Mouse (Mus musculus): ENCODE data around the gene Olfr1239. TPM values are rescaled to one million over a fixed set of nuclear protein-coding genes. Genes with fewer than 3 reads are reported as not detected.

The Olfr1239 gene
- not detected for polyA plus RNA-seq (2017; shearing (Covaris generic))

GRCm38 (mm10) chr2:89420307-89420706 is at the start of gene Olfr1239:
TSS of gene Olfr1239 (minus strand) at chr2:89420407.

GRCm38 (mm10) chr2:89442900-89443299 is 22.7 kb upstream of the Olfr1239 start, which contains the start of gene Olfr1240:
TSS of gene Olfr1240 (minus strand) at chr2:89443000.

GRCm38 (mm10) chr2:89409576-89409975 is 10.6 kb downstream of the Olfr1239 start, which contains the start of gene Olfr1238:
TSS of gene Olfr1238 (minus strand) at chr2:89409676.

Other genes starting within 250 kb of the Olfr1239 start
- gene Olfr1225, start 245.7 kb downstream of the Olfr1239 start, polyA plus RNA-seq (2017; shearing (Covaris generic)) = not detected
- gene Olfr1226, start 220.4 kb downstream of the Olfr1239 start, polyA plus RNA-seq (2017; shearing (Covaris generic)) = not detected
- gene Olfr1228, start 166.3 kb downstream of the Olfr1239 start, polyA plus RNA-seq (2017; shearing (Covaris generic)) = not detected
- 0.11 TPM for gene Olfr1229, start 132.4 kb downstream of the Olfr1239 start, polyA plus RNA-seq (2017; shearing (Covaris generic))
- not detected for gene Olfr1230, start 123.1 kb downstream of the Olfr1239 start, polyA plus RNA-seq (2017; shearing (Covaris generic))
- gene Olfr1231, start 113.3 kb downstream of the Olfr1239 start, polyA plus RNA-seq (2017; shearing (Covaris generic)) = not detected
- gene Olfr1232, start 90.7 kb downstream of the Olfr1239 start, polyA plus RNA-seq (2017; shearing (Covaris generic)) = not detected
- gene Olfr1233, start 78.0 kb downstream of the Olfr1239 start, polyA plus RNA-seq (2017; shearing (Covaris generic)) = not detected
- not detected for gene Olfr1234, start 55.5 kb downstream of the Olfr1239 start, polyA plus RNA-seq (2017; shearing (Covaris generic))
- 0.07 TPM for gene Olfr1238, start 10.7 kb downstream of the Olfr1239 start, polyA plus RNA-seq (2017; shearing (Covaris generic))
- not detected for gene Olfr1240, start 22.6 kb upstream of the Olfr1239 start, polyA plus RNA-seq (2017; shearing (Covaris generic))
- not detected for gene Olfr1241, start 66.7 kb upstream of the Olfr1239 start, polyA plus RNA-seq (2017; shearing (Covaris generic))
- gene Olfr1242, start 77.9 kb upstream of the Olfr1239 start, polyA plus RNA-seq (2017; shearing (Covaris generic)) = not detected
- not detected for gene Olfr1243, start 111.1 kb upstream of the Olfr1239 start, polyA plus RNA-seq (2017; shearing (Covaris generic))
- gene Olfr1245, start 158.0 kb upstream of the Olfr1239 start, polyA plus RNA-seq (2017; shearing (Covaris generic)) = not detected
- not detected for gene Olfr1246, start 172.8 kb upstream of the Olfr1239 start, polyA plus RNA-seq (2017; shearing (Covaris generic))
- gene Olfr1247, start 193.7 kb upstream of the Olfr1239 start, polyA plus RNA-seq (2017; shearing (Covaris generic)) = not detected
- gene Olfr1248, start 197.8 kb upstream of the Olfr1239 start, polyA plus RNA-seq (2017; shearing (Covaris generic)) = not detected
- gene Olfr1249, start 214.6 kb upstream of the Olfr1239 start, polyA plus RNA-seq (2017; shearing (Covaris generic)) = not detected
- not detected for gene Olfr1250, start 241.1 kb upstream of the Olfr1239 start, polyA plus RNA-seq (2017; shearing (Covaris generic))

Data from effector memory CD4-positive, alpha-beta T cell, adult 5 months (primary cell).